Mouse (Mus musculus): ENCODE measurements at regions not wholly inside any gene's neighbourhood (a gene's known extent, or its start where the extent isn't known, plus 50 kb on each side); places are given as distances from the start of the nearest gene placed in this dataset.

- intact Hi-C loops (cut with DNase I), result no loop called here
- no peak for DNase-seq (ENCODE audit: low spot score in 2 of 2)
Measured at GRCm38 (mm10) chr1:185823226-185823625, 293.9 kb downstream of the Lyplal1 start.

GRCm38 (mm10) chr1:185823956-185824355 is 293.2 kb downstream of the Lyplal1 start:
- intact Hi-C loops (cut with DNase I), result no loop called here

GRCm38 (mm10) chr1:185827986-185828385 is 289.1 kb downstream of the Lyplal1 start:
- no peak for DNase-seq (ENCODE audit: low spot score in 2 of 2)
- intact Hi-C loops (cut with DNase I), result no loop called here

More at GRCm38 (mm10) chr1:185823956-185824355, 293.2 kb downstream of the Lyplal1 start:
- no peak for DNase-seq (ENCODE audit: low spot score in 2 of 2)

DNA sequence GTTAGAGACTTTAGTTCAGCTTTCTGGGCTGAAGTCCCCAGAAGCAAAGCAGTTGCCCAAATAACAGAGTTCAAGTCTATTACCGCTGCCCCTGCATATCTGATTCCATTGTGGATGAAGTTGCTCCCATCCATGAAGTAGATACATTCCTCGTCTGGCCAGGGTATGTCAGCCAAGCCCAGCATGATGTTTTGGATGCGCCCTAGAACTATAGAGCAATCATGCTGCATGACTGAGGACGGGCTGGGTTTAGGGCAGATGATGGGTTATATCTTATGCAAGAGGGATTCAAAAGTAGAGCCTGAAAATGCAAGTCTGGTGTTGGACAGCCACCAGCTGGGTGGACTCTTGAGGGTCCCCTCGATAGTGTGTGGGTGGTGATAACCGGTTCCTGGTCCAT is 288.6 kb downstream of the Lyplal1 start:
- no peak for DNase-seq (ENCODE audit: low spot score in 2 of 2)
- intact Hi-C loops (cut with DNase I), result no loop called here

GRCm38 (mm10) chr1:185832059-185832458 is 285.1 kb downstream of the Lyplal1 start:
- intact Hi-C loops (cut with DNase I), result no loop called here
- no peak for DNase-seq (ENCODE audit: low spot score in 2 of 2)

DNA sequence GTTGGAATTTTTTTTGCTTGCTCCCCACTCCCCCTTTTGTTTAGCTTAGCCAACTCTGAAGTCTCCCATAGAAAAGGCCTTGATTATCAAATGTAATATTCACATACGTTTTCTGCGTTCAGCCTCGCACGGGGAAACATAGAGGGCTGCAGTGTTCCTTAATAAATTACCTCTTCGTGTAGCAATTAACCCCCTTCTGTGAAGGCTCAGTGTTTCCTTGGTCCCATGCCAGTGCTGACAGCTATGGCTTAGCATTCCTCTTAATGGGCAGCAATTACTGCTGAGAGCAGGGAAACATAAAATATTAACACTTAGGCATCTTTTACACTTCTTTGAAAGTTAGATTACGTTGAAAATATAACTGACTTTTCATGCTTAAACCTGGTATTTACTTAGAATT is 282.9 kb downstream of the Lyplal1 start:
- no peak for DNase-seq (ENCODE audit: low spot score in 2 of 2)
- intact Hi-C loops (cut with DNase I), result no loop called here

GRCm38 (mm10) chr1:185836632-185837281 is 280.4 kb downstream of the Lyplal1 start:
- intact Hi-C loops (cut with DNase I), result no loop called here
- peak; percentile 14 to 43 for DNase-seq (ENCODE audit: low spot score in 2 of 2)

- intact Hi-C loops (cut with DNase I), result no loop called here
- peak; percentile 12 to 71 for DNase-seq (ENCODE audit: low spot score in 2 of 2)
Measured at GRCm38 (mm10) chr1:185842481-185842880, 274.6 kb downstream of the Lyplal1 start.

DNA sequence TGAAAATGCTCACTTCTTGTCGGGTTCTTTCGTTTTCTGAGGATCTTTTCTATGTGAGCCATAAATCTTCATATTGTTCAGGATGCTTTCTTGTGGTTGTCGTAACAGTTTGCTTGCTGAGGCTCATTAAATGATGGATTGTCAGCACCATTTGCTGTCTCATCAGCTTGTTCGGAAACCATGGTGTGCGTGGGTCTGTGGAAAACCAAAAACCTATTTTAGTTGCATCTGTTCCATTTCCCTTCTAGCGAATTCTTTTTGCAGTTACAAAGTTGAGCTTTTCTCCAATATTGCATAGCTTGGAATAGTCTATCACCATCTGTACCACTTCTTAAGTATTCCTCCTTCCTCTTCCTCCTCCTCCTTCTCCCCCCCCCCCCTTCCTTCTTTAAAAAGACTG is 269.9 kb downstream of the Lyplal1 start:
- peak; percentile 24 to 76 for DNase-seq (ENCODE audit: low spot score in 2 of 2)
- intact Hi-C loops (cut with DNase I), result no loop called here

- no peak for DNase-seq (ENCODE audit: low spot score in 2 of 2)
- intact Hi-C loops (cut with DNase I), result no loop called here
Measured at GRCm38 (mm10) chr1:185850590-185850989, 266.5 kb downstream of the Lyplal1 start.

- intact Hi-C loops (cut with DNase I), result no loop called here
Measured at GRCm38 (mm10) chr1:185851262-185851893, 265.7 kb downstream of the Lyplal1 start.

GRCm38 (mm10) chr1:185861692-185862091 is 255.4 kb downstream of the Lyplal1 start:
- intact Hi-C loops (cut with DNase I), result no loop called here
- DNase-seq (ENCODE audit: low spot score in 2 of 2), result no peak

More at GRCm38 (mm10) chr1:185851262-185851893, 265.7 kb downstream of the Lyplal1 start:
- no peak for DNase-seq (ENCODE audit: low spot score in 2 of 2)

- DNase-seq (ENCODE audit: low spot score in 2 of 2), result no peak
- intact Hi-C loops (cut with DNase I), result no loop called here
Measured at GRCm38 (mm10) chr1:185865945-185866344, 251.2 kb downstream of the Lyplal1 start.

- intact Hi-C loops (cut with DNase I), result no loop called here
- DNase-seq (ENCODE audit: low spot score in 2 of 2), result no peak
Measured at GRCm38 (mm10) chr1:185866612-185867011, 250.5 kb downstream of the Lyplal1 start.

- intact Hi-C loops (cut with DNase I), result no loop called here
- no peak for DNase-seq (ENCODE audit: low spot score in 2 of 2)
Measured at GRCm38 (mm10) chr1:185867018-185867417, 250.1 kb downstream of the Lyplal1 start.

DNA sequence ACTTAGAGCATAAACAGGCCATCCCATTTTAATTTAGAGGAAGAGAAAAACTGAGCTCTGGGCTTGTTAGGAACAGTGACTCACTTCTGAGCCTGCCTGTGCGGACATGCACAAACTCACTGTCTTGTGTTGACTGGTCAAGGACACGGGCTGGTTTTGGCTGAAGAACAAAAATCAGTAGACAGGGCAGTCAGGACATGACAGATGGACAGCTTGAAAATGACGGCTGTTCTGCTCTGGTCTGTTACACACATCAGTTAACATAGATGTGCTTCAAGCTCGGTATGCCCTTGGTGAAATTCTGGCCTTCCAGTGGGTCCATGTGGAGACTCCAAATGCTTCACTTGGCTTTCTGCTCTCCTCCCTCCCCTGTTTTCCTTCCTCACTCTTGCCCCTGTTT is 248.4 kb downstream of the Lyplal1 start:
- no peak for DNase-seq (ENCODE audit: low spot score in 2 of 2)
- intact Hi-C loops (cut with DNase I), result no loop called here

- no peak for DNase-seq (ENCODE audit: low spot score in 2 of 2)
- intact Hi-C loops (cut with DNase I), result no loop called here
Measured at GRCm38 (mm10) chr1:185887031-185887430, 230.1 kb downstream of the Lyplal1 start.

- intact Hi-C loops (cut with DNase I), result no loop called here
- DNase-seq (ENCODE audit: low spot score in 2 of 2), result peak in 1 of 2 experiments; percentile 56
Measured at GRCm38 (mm10) chr1:185891814-185892213, 225.3 kb downstream of the Lyplal1 start.

- intact Hi-C loops (cut with DNase I), result no loop called here
- no peak for DNase-seq (ENCODE audit: low spot score in 2 of 2)
Measured at GRCm38 (mm10) chr1:185893421-185893820, 223.7 kb downstream of the Lyplal1 start.

DNA sequence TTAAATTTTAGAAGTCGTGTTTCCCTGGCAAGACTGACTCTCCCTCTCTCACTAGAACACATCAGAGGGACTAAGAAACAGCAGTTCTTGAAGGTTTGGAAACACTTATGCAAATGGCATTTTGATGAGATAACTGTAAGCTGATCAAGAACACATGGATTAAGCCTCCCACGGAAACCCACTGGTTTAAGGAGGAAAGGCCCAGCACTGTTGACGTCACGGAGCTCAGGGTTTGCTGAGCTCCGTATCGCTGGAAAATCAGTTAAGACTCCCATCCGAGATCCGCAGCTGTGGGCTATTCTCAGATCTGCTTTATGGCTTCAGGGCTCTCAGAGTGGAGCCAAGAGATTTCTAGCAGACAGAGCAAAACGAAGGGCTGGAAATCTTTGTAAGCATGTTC is 218.6 kb downstream of the Lyplal1 start:
- intact Hi-C loops (cut with DNase I), result no loop called here
- DNase-seq (ENCODE audit: low spot score in 2 of 2), result peak; percentile 7 to 63

GRCm38 (mm10) chr1:185900316-185900715 is 216.8 kb downstream of the Lyplal1 start:
- intact Hi-C loops (cut with DNase I), result no loop called here
- DNase-seq (ENCODE audit: low spot score in 2 of 2), result no peak

Measured in left cerebral cortex, postnatal 25 days (tissue).